13 mouse cellular contexts compared by ENCODE assay signal in genomic region chr1:64970685-64971084, GRCm38 (mm10). TPM values are rescaled to one million over a fixed set of nuclear protein-coding genes. Genes with fewer than 3 reads are reported as not detected.
A peak's percentile ranks its signal among the peaks of the same experiment; 100 is the strongest.
DNase-seq lines count a peak whose midpoint lies in the region; ATAC-seq lines count a peak whose summit lies in the region.
"Had no signal": no experiment of that assay in that cellular context is flagged by ENCODE, and none has a peak within 500 bp of the region (broad histone marks: within the 10 kb centered on the region; RNA-seq: fewer than 3 reads in every experiment).

No protein-coding gene starts in this region.

- no peaks in the 10 kb centered on the region for H3K27me3 ChIP-seq in hindbrain, embryonic 16.5 days (replicated peaks; ENCODE audit: control insufficient read depth, insufficient read depth, low read length)
- H3K27me3 ChIP-seq: limb, embryonic 15.5 days; megakaryocyte, embryonic 14.5 days had no signal

- H3K4me3 ChIP-seq in hindbrain, embryonic 16.5 days (ENCODE audit: low read length) = no peak overlapping the region
- H3K4me3 ChIP-seq: limb, embryonic 15.5 days; megakaryocyte, embryonic 14.5 days had no signal

- H3K9ac ChIP-seq in hindbrain, embryonic 16.5 days (ENCODE audit: low read depth, low read length) = no peak overlapping the region
- H3K9ac ChIP-seq: limb, embryonic 15.5 days had no signal

- H3K4me1 ChIP-seq in hindbrain, embryonic 16.5 days (ENCODE audit: control insufficient read depth, insufficient read depth, low read depth, low read length) = no peaks in the 10 kb centered on the region
- H3K4me1 ChIP-seq: limb, embryonic 15.5 days had no signal

- peak; percentile 3 to 6 for DNase-seq in kidney, adult 8-10 months
- DNase-seq in kidney, postnatal 4 days = no peak
- DNase-seq in B cell, adult 2 months = peak; percentile 4 to 21
- DNase-seq in natural killer cell, adult 2 months (ENCODE audit: low spot score in 2 of 2) = peak; percentile 37 to 49
- DNase-seq in layer of hippocampus, postnatal 36 days = no peak
- no peak for DNase-seq in cerebellum, adult 8-10 months
- DNase-seq: cerebellum, postnatal 36 days; heart, postnatal 14 days had no signal

- H3K4me2 ChIP-seq in hindbrain, embryonic 16.5 days (ENCODE audit: low read length) = no peak overlapping the region
- H3K4me2 ChIP-seq: limb, embryonic 15.5 days had no signal

- 80% methylated on average over 5 of the region's 5 CpGs for WGBS in hindbrain, embryonic 16.5 days

- peak; percentile 95 for ATAC-seq in inflammation-experienced regulatory T-cells, adult 6 months
- no peak for ATAC-seq in hindbrain, embryonic 16.5 days
- ATAC-seq: forebrain, embryonic 16.5 days had no signal

- no peaks in the 10 kb centered on the region for H3K9me3 ChIP-seq in hindbrain, embryonic 16.5 days (ENCODE audit: control insufficient read depth, low read length)
- H3K9me3 ChIP-seq: limb, embryonic 15.5 days; megakaryocyte, embryonic 14.5 days had no signal

- H3K27ac ChIP-seq in hindbrain, embryonic 16.5 days (ENCODE audit: low read depth, low read length) = no peak overlapping the region
- H3K27ac ChIP-seq: limb, embryonic 15.5 days had no signal

- no peaks in the 10 kb centered on the region for H3K36me3 ChIP-seq in hindbrain, embryonic 16.5 days (ENCODE audit: control insufficient read depth, insufficient read depth, low read length)
- H3K36me3 ChIP-seq: limb, embryonic 15.5 days had no signal

RNA-seq across cellular contexts. Expression of gene Plekhm3, which starts 14.1 kb away (rescaled TPM):
- polyA plus RNA-seq in inflammation-experienced regulatory T-cells, adult 6 months (2017; shearing (Covaris generic)) = 10 to 100 TPM in 2 of 3 experiments, 1 to 10 TPM in 1; 7.0 to 13.0 (median 11.0) TPM
- 10 to 100 TPM; 30.7 to 35.0 TPM for total RNA-seq in layer of hippocampus, postnatal 36 days (2021)
- polyA plus RNA-seq in hindbrain, embryonic 16.5 days (2015; fragmentation: Nextera tagmentation; extraction: Ambion mirVana) = 8.7 and 9.4 TPM in 2 replicates

Comparison
In these comparisons a context has a peak if more than half of its experiments do, and no peak if none do; other contexts are left out.
1. DNase-seq: peak in kidney, adult 8-10 months (2 of 2), B cell, adult 2 months (2 of 2) and natural killer cell, adult 2 months (2 of 2); none in kidney, postnatal 4 days (0 of 2), layer of hippocampus, postnatal 36 days (0 of 2) and cerebellum, adult 8-10 months (single experiment).